Mouse (Mus musculus): ENCODE measurements around the gene Gm10324.
"Not testable (repeated sequence)": the region's sequence is repeated elsewhere in the genome, so short reads cannot be mapped to it uniquely, and the experiment has no call there.

Gene Gm10324

GRCm38 (mm10) chr13:66119247-66119646 lies at the start of gene Gm10324:
Gm10324 (plus strand) TSS chr13:66119547.
- not testable (repeated sequence) for DNase-seq (ENCODE audit: low spot score)
